Mouse (Mus musculus) ovary, postnatal 10 days (tissue): ENCODE results near the gene Lao1.
A peak's percentile ranks its signal among the peaks of the same experiment; 100 is the strongest.
"Not testable (repeated sequence)": the region's sequence is repeated elsewhere in the genome, so short reads cannot be mapped to it uniquely, and the experiment has no call there.

Source experiments
- DNase-seq: peaks from one replicate; pipeline ENCODE4 v3.0.0; 2022; ENCODE audit warnings: low spot score

Lao1 gene

DNA sequence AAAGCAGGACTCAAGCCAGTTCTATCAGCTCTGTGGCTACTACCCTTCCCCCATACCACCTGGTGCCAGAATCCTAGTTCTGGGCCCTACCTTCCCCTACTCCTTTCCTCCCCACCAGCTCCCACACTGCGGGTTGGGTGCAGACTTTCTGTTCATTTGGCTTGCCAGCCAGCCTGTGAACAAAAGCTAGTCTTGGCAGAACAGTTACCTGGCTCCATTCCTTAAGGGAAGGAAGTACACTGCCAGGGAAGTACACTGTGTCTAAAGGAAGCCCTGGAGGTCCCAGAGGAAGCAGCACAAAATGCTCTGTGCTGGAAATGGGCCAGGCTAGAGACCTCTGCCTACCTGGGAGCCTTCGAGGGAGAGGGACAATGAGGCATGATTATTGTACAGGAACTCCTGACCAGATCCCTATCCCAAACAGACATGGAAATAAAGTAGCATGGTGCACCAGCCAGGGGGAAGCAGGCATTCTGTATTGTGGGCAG lies at the start of gene Lao1:
TSS of gene Lao1 (plus strand) at position 438 of the 488 bp plus-strand sequence.
- DNase-seq: no peak

DNA sequence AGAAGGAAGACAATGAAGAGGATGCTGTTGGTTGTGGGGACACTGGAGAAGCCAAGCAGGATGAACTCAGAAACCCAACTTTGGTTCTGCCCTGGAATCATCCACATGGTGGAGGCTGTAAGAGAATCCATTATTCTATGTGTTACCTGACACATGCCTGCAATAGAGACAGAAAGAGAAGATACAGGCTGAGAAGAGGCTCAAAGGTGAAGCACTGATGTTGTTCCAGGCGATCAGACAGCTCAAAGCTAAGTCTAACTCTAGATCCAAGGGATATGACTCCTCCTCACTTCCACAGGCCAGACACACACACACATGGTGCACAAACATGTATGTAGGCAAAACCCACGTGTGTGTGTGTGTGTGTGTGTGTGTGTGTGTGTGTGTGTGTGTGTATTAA lies 44.0 kb upstream of the Lao1 start, which contains the start of gene Olfr1329:
TSS of gene Olfr1329 (minus strand) at position 101 of the 400 bp plus-strand sequence.
- not testable (repeated sequence) for DNase-seq

GRCm38 (mm10) chr4:118931326-118931725 lies 30.1 kb upstream of the Lao1 start:
- DNase-seq: not testable (repeated sequence)

DNA sequence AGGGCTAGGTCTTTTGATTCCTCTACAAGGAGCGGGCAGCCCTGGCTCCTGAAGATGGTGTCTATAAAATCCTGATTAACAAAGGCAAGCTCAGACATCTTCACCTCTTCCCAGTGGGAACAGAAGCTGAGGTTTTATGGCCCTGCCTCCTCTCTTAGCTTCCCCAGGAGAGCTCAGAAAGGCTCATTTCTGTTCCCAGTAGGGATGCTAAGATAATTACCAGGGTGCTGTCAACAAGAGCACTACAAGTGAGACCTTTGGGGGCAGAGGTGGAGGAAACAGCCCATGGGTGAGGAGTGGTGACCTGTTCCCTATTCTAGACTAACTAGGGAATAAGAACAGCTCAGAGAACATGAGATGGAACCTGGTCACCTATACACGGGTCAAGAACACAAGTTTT lies 22.9 kb upstream of the Lao1 start, which contains the start of gene Olfr1328:
TSS of gene Olfr1328 (minus strand) at position 101 of the 400 bp plus-strand sequence.
- no peak for DNase-seq

- no peak for DNase-seq
Observed at GRCm38 (mm10) chr4:118958812-118959211, 2.6 kb upstream of the Lao1 start.

- DNase-seq: no peak
Observed at GRCm38 (mm10) chr4:118967711-118968110, 6.3 kb downstream of the Lao1 start.

DNA sequence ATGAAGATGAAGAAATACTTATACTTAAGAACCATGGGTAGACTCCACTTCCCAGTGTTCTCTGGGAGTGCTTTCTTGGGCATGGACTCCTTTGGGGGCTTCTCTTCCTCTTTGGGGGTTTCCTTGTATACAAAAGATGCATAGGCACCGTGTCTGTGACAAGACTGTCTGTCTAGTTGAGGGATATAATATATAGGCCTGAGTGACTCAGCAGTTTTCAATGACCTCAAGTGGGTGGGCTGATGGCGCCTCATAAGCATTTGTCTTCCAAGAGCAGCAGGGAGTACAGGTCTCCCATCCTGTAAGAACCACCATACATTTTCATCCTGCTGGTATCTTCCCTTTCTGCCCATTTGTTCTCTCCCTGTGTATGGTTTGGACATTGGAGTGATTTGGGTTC lies 11.9 kb downstream of the Lao1 start:
- no peak for DNase-seq

- DNase-seq: no peak
Observed at GRCm38 (mm10) chr4:118985291-118985690, 23.9 kb downstream of the Lao1 start.

DNA sequence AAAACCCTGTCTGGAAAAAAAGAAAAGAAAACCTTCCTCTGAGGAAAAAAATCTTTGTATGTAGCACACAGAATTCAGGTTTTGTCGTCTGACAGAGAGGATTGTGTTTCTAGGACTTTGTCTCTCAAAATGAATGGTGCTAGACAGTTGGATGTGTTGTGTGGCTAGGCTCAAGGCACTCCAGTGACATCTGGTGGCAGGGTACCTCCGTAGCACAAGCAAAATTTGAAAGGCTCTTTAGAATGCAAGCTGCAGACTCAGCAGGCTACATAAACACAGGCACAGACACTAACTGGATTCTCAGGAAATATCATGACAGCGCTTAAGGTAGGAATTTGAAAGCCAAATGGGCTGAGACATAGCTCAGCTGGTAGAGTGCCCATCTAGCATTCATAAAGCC lies 27.2 kb downstream of the Lao1 start:
- no peak for DNase-seq

DNA sequence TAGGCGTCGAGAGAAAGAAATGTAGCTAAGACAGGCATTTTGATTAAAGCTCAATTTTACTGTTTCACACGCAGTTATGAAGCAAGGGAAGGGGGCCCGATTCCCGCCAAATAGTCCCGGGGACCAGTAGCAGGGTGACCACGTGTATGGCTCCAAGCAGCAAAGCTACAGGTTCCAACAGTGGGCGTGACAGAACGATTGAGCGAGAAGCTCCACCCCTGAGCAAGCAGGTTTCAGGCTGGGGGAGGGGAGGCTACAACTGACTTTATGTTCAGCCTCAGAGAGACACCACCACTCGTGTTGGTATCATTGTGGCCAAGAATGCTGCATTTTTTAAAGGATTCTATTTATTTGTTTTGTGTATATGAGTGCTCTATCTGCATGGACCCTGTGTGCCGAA lies 28.0 kb downstream of the Lao1 start:
- DNase-seq: no peak

- no peak for DNase-seq
Observed at GRCm38 (mm10) chr4:118991797-118992196, 30.4 kb downstream of the Lao1 start.

DNA sequence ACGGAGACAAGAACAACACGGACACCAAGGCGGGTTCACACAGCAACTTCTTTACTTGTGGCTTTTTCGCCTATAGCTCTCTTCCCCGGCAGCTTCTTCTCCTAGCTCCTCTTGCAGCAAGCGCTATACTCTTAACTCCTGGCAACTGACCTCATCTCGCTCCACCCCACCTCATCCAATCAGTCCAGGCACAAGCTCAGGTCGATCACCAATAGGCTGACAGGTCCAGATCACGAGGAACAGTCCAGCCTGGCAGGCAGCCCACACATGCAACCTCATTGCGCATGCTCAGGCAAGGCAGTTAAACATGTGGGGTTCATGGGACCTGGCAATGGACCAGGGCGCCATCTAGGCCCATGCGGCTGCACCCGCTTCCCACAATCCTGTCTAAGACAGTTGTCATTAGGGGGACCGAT lies 35.8 kb downstream of the Lao1 start:
- DNase-seq: no peak

DNA sequence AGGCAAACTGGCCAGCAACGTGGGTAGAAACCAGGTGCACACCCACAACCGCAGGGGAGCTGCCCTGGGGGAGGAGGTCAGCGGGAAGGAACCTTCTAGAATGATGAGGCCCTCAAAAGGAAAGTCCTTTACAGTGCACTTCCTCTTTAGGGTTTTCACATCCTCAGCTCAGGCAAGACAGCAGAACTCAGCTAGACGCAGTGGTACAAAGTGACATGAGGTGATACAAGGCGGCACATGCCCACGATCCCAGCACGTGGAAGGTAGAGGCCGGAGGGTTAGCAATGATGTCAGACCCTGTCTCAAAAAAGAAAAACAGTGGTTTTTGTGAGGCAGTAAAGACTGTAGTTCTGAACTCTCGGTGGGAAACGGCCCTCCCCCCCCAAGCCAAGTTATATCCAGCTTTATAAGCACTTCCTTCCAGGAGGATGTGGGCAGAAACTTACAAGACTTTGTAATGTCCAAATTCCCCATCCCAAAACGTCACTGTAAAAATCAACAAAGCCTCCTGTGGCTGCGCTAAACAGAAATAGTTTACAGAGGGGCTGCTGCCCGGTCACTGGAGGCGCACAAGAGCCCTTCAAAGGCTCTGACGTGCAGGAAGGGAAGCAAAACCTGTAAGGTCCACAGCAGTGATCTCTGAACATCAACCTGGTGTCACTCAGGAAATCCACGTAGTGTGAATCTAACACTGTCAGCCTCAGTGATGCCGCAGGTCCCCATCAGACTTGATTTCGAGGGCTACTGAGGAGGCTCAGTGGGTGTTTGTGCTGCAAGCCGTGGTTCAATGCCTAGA lies 38.5 kb downstream of the Lao1 start:
- DNase-seq: no peak

DNA sequence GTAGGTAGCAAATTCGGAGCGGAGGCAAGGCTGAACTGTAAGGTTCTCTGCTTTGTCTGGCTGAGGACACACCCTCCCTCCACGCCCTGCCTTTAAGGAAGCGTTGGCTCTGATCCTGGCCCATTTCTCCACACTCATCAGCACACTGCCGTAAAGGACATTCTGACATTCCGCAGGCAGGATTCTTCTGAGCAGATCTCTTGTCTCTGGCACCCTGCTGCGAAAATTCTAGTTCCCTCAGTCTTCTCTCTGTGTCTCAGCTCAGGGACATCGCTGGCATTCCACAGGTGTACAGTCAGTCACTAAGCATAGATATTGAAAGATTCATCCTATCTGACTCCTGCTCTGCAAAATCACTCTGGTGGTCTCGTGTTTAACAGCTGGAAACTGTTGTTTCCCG lies 40.3 kb downstream of the Lao1 start:
- no peak for DNase-seq

DNA sequence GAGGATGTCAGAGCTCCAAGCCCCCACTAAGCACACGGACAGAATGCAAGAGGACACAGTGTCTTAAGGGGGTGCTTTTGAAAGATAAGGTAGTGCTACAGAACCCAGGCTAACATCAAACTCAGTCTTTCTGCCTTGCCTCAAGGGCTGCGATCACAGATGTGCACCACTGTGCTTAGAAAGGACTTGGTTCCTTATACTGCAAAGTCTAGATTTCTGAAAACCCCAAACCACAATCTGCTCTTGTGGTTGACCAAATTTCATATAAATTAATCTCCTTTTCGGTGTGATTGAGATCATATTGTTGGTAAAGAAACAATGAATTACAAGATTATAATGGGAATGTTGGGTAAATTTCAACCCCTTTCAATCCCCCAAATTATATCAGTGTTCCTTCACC lies 41.1 kb downstream of the Lao1 start:
- no peak for DNase-seq

DNA sequence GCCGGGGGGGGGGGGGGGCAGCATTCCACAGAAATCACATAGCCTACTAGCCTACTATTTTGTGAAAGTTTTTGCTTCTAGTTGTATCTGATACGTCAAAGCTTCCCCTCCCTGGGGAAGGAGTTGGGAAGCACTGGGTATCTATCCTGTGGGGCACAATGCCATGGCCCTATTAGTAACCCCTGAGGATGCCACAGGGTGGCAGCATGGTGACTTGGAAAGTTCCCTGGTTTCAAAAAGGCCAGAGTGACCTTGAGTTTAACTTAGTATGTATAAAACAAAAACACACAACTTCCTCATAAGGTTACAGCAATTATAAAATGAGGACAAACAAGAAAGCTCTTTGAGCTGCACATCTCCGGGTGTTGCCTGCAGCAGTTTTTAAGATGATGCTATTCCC lies 42.8 kb downstream of the Lao1 start:
- DNase-seq: no peak

DNA sequence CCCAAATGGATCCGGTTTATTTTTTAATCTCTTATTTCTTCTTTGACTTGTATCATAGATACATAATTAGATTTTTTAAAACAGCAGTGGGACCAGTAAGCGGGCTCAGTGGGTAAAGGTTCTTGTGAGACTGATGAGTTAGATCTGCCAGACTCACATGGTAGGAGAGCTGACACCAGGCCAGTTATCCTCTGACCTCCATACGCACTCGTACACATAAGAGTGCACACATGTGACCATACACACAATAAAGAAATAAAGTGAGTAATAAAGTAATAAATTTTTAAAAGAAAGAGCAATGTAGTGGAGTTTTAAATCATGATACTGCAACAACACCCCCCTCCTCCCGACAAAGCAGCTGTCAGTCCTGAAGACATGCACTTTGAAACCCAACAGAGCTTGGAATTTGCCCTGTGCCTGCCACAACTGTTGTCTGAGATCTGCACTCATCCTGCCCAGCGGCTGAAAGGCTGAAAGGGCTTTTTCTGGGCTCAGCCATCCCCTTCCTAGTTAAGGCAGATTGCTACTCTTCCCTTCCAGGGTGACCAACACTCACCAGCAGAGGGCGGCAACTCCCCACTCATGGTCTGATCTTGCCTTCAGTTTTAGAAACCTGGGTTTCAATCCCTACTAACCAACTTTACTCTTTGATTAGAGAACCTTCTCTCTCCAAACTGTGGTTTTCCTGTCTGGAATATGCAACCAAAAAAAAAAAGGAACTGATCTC lies 43.4 kb downstream of the Lao1 start:
- DNase-seq: peak; percentile 86

DNA sequence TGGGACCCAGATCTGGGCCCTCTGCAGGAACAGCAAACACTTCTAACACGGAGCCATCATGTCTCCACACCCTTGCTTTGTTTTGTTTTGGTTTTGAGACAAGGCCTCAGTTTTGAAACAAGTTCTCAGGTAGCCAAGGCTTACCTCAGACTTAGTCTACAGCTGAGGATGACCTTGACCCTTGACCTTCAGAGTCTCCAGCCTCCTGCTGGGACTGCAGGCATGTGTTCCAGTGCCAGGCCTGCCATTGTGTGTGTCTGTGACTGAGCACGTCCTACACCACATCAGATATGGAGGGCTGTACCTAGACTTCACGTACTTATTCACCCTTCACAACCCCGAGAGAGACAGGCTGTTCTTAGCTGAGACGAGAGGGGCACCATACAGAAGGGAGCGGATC lies 46.2 kb downstream of the Lao1 start:
- no peak for DNase-seq

DNA sequence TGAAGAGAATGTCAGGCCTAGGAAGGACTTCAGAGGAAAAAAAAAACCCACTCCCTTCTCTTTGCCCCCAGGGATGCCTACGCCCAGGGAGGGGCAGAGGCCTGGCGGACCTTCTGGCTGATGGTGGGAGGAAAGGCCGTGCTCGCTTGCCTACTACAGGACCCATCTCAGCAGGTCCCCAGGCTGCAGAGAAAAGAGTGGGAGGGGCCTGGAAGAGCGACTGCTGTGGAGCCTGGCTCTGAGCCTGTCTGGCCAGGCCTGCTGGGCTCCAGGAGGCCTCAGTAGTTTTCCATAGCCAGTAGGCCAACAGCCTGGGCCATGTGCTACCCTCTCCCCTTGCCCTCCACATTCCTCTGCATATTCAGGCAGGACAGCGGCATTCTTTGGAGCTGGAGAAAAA lies 47.1 kb downstream of the Lao1 start:
- no peak for DNase-seq

- no peak for DNase-seq
Observed at GRCm38 (mm10) chr4:119009814-119010213, 48.4 kb downstream of the Lao1 start.

- no peak for DNase-seq
Observed at GRCm38 (mm10) chr4:119011050-119011680, 49.8 kb downstream of the Lao1 start.

DNA sequence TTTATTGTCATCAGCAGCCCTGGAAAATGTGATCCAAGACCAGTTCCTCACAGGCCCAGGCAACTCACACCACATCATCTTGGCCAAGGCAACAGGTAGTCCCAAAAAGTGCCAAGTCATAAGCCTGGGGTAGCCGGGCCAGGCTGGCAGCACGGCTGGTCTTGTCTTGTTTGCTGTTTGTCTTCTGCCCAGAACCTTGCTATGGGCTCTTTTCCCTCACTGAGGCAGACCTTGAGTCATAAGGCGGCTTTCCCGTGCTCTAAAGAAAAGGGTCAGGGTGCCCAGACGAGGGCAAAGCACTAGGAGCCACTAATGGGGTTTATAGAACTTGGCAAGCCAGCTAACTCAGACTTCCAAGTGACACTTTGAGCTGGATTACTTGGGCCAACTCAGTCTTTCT lies 51.7 kb downstream of the Lao1 start:
- no peak for DNase-seq

DNA sequence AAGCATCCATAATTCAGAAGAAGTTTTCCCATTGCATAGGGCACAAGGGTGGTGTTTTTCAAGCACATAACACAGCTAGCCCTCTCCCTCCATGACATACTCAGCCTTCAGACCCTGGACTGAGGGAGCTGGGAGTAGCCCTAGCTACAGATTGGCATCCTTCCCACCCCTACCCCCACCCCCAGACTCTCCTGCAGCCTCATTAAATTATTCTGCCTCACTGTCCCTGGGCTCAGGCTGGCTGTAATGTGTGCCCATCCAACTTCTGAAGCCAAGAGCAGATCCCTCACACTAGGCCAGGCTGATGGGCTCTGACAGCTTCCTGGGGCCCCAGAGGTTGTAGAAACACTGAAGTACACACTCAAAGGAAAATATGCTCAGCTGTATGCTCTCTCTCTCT lies 53.6 kb downstream of the Lao1 start:
- no peak for DNase-seq
